ENCODE assay signal across 17 mouse cellular contexts in genomic region chr1:177451991-177452431, GRCm38 (mm10). TPM values are rescaled to one million over a fixed set of nuclear protein-coding genes. Genes with fewer than 3 reads are reported as not detected.
DNase-seq lines count a peak whose midpoint lies in the region; ATAC-seq and TF ChIP-seq lines count a peak whose summit lies in the region.
"Had no signal": no experiment of that assay in that cellular context is flagged by ENCODE, and none has a peak within 500 bp of the region (broad histone marks: within the 10 kb centered on the region; RNA-seq: fewer than 3 reads in every experiment).

No protein-coding gene starts in this region.

- WGBS in hindbrain, embryonic 11.5 days = 29% methylated on average over 4 of the region's 4 CpGs
- 32% methylated on average over 4 of the region's 4 CpGs for WGBS in hindbrain, embryonic 10.5 days
- 24% methylated on average over 4 of the region's 4 CpGs for WGBS in hindbrain, embryonic 14.5 days

- H3K36me3 ChIP-seq in hindbrain, embryonic 11.5 days (ENCODE audit: control insufficient read depth, insufficient read depth, low read length) = 0 out of 2 replicates have a peak, but pooled peaks cover 4% of the 10 kb centered on the region
- H3K36me3 ChIP-seq in hindbrain, embryonic 10.5 days = peaks cover 26% of the 10 kb centered on the region
- peaks cover 19% of the 10 kb centered on the region for H3K36me3 ChIP-seq in hindbrain, embryonic 14.5 days (replicated peaks; ENCODE audit: control insufficient read depth, insufficient read depth)

- no peak overlapping the region for H3K4me3 ChIP-seq in hindbrain, embryonic 11.5 days (ENCODE audit: low read depth, low read length)
- no peak overlapping the region for H3K4me3 ChIP-seq in hindbrain, embryonic 10.5 days
- no peak overlapping the region for H3K4me3 ChIP-seq in cortical plate, adult 2 months (ENCODE audit: insufficient read depth, low read length)
- no peak overlapping the region for H3K4me3 ChIP-seq in hindbrain, embryonic 14.5 days (replicated peaks; ENCODE audit: low read length)
- H3K4me3 ChIP-seq: heart, embryonic 12.5 days; neural tube, embryonic 12.5 days had no signal

- DNase-seq in hindbrain, embryonic 11.5 days (ENCODE audit: low spot score) = peak; percentile 42
- DNase-seq in hindbrain, embryonic 10.5 days (ENCODE audit: low spot score) = no peak
- DNase-seq in Muller cell, postnatal 12 days (ENCODE audit: inconsistent ontology term) = peak; percentile 43
- DNase-seq in hindbrain, embryonic 14.5 days (ENCODE audit: low spot score) = no peak
- DNase-seq in retina, postnatal 1 day = no peak
- no peak for DNase-seq in urinary bladder, postnatal 25 days (ENCODE audit: low spot score)
- no peak for DNase-seq in kidney, postnatal 25 days
- DNase-seq: gastrocnemius, postnatal 14 days; heart, postnatal 4 days; kidney, adult 11 months; liver; lung, embryonic 14.5 days; right cerebral cortex, postnatal 4 days; thymus, postnatal 14 days had no signal

- TF ChIP-seq CTCF in cortical plate, adult 2 months (IDR thresholded peaks at IDR 0.05; ENCODE audit: extremely low read depth, insufficient read depth, low read length) = no peak

- H3K27ac ChIP-seq in hindbrain, embryonic 11.5 days (ENCODE audit: low read depth, low read length) = peak overlapping the region; percentile 47; the same call in 1 of the 2 replicates
- H3K27ac ChIP-seq in hindbrain, embryonic 10.5 days = no peak overlapping the region; the same call in none of the 2 replicates
- H3K27ac ChIP-seq in cortical plate, adult 2 months (ENCODE audit: insufficient read depth, low read length) = peak overlapping the region; percentile 85; the same call in 1 of the 2 replicates
- peak overlapping the region; percentile 20; the same call in 1 of the 2 replicates for H3K27ac ChIP-seq in hindbrain, embryonic 14.5 days
- H3K27ac ChIP-seq: neural tube, embryonic 12.5 days had no signal

- no peak overlapping the region for H3K4me2 ChIP-seq in hindbrain, embryonic 11.5 days (replicated peaks; ENCODE audit: low read depth, low read length)
- H3K4me2 ChIP-seq in hindbrain, embryonic 14.5 days (replicated peaks) = no peak overlapping the region
- H3K4me2 ChIP-seq: heart, embryonic 12.5 days; lung, embryonic 14.5 days; neural tube, embryonic 12.5 days had no signal

- TF ChIP-seq POLR2A in cortical plate, adult 2 months (IDR thresholded peaks at IDR 0.05; ENCODE audit: extremely low read depth, insufficient read depth, low read length) = no peak

- no peak overlapping the region for H3K9ac ChIP-seq in hindbrain, embryonic 11.5 days (ENCODE audit: low read depth, low read length)
- H3K9ac ChIP-seq in hindbrain, embryonic 14.5 days = no peak overlapping the region
- H3K9ac ChIP-seq: heart, embryonic 12.5 days; lung, embryonic 14.5 days; neural tube, embryonic 12.5 days had no signal

- ATAC-seq in hindbrain, embryonic 11.5 days (ENCODE audit: low FRiP score) = peak; percentile 23; the same call in 1 of the 2 replicates
- ATAC-seq in hindbrain, embryonic 14.5 days (ENCODE audit: low FRiP score) = no peak

- H3K9me3 ChIP-seq in hindbrain, embryonic 11.5 days (ENCODE audit: control insufficient read depth, low read length) = no peaks in the 10 kb centered on the region
- no peaks in the 10 kb centered on the region for H3K9me3 ChIP-seq in hindbrain, embryonic 10.5 days
- H3K9me3 ChIP-seq in hindbrain, embryonic 14.5 days (ENCODE audit: control insufficient read depth, low read length) = no peaks in the 10 kb centered on the region
- H3K9me3 ChIP-seq: heart, embryonic 12.5 days; neural tube, embryonic 12.5 days had no signal

- H3K4me1 ChIP-seq in hindbrain, embryonic 11.5 days (replicated peaks; ENCODE audit: control insufficient read depth, insufficient read depth, low read length) = peaks cover 12% of the 10 kb centered on the region
- peaks cover 68% of the 10 kb centered on the region for H3K4me1 ChIP-seq in hindbrain, embryonic 10.5 days (replicated peaks)
- H3K4me1 ChIP-seq in cortical plate, adult 2 months (ENCODE audit: control insufficient read depth, insufficient read depth, low read length) = peaks cover 2% of the 10 kb centered on the region; the same call in 1 of the 2 replicates
- peaks cover 27% of the 10 kb centered on the region for H3K4me1 ChIP-seq in hindbrain, embryonic 14.5 days (replicated peaks; ENCODE audit: control insufficient read depth, insufficient read depth, low read length)

- H3K27me3 ChIP-seq in hindbrain, embryonic 11.5 days (ENCODE audit: control insufficient read depth, insufficient read depth, low read length) = no peaks in the 10 kb centered on the region
- no peaks in the 10 kb centered on the region for H3K27me3 ChIP-seq in hindbrain, embryonic 10.5 days (ENCODE audit: insufficient read depth, poor library complexity, severe bottlenecking)
- no peaks in the 10 kb centered on the region for H3K27me3 ChIP-seq in hindbrain, embryonic 14.5 days (ENCODE audit: control insufficient read depth, insufficient read depth, low read length)
- H3K27me3 ChIP-seq: heart, embryonic 12.5 days; neural tube, embryonic 12.5 days had no signal

RNA-seq across cellular contexts. Expression of gene Zbtb18, which starts 9.9 kb away (rescaled TPM):
- 9.4 and 20.0 TPM in 2 replicates for polyA plus RNA-seq in hindbrain, embryonic 11.5 days (2014; fragmentation: Nextera tagmentation; extraction: Ambion mirVana)
- 7.8 and 8.4 TPM in 2 replicates for polyA plus RNA-seq in hindbrain, embryonic 10.5 days (2016; fragmentation: Nextera tagmentation; extraction: Ambion mirVana)
- polyA plus RNA-seq in cortical plate, adult 2 months (2012; rRNA removed) = 105 and 117 TPM in 2 replicates
- 8.2 and 9.0 TPM in 2 replicates for polyA plus RNA-seq in hindbrain, embryonic 14.5 days (2014; fragmentation: Nextera tagmentation; extraction: Ambion mirVana)

Comparison
In these comparisons a context has a peak if more than half of its experiments do, and no peak if none do; other contexts are left out.
1. DNase-seq: peak in hindbrain, embryonic 11.5 days (single experiment) and Muller cell, postnatal 12 days (single experiment); none in hindbrain, embryonic 10.5 days (single experiment), hindbrain, embryonic 14.5 days (single experiment), retina, postnatal 1 day (single experiment), urinary bladder, postnatal 25 days (single experiment) and kidney, postnatal 25 days (0 of 2).